Mouse (Mus musculus): ENCODE measurements around the gene Myadml2.

The Myadml2 gene

GRCm38 (mm10) chr11:120661076-120661460 lies 13.1 kb upstream of the Myadml2 start, which contains the start of gene Notum:
Notum (minus strand) TSS chr11:120661175.
- DNase-seq (ENCODE audit: low read depth in 1 of 2, low spot score in 2 of 2): no peak

- no peak for DNase-seq (ENCODE audit: low read depth in 1 of 2, low spot score in 2 of 2)
Observed at GRCm38 (mm10) chr11:120660301-120661075, 12.5 kb upstream of the Myadml2 start.

- no peak for DNase-seq (ENCODE audit: low read depth in 1 of 2, low spot score in 2 of 2)
Observed at GRCm38 (mm10) chr11:120659509-120660300, 11.7 kb upstream of the Myadml2 start.

- peak in 1 of 2 experiments; percentile 47 for DNase-seq (ENCODE audit: low read depth in 1 of 2, low spot score in 2 of 2)
Observed at GRCm38 (mm10) chr11:120658876-120659410, 11.0 kb upstream of the Myadml2 start.

GRCm38 (mm10) chr11:120657301-120657700 lies 9.3 kb upstream of the Myadml2 start:
- DNase-seq (ENCODE audit: low read depth in 1 of 2, low spot score in 2 of 2): no peak

GRCm38 (mm10) chr11:120654741-120655140 lies 6.8 kb upstream of the Myadml2 start:
- DNase-seq (ENCODE audit: low read depth in 1 of 2, low spot score in 2 of 2): no peak

GRCm38 (mm10) chr11:120651872-120652271 lies 3.9 kb upstream of the Myadml2 start:
- no peak for DNase-seq (ENCODE audit: low read depth in 1 of 2, low spot score in 2 of 2)

- DNase-seq (ENCODE audit: low read depth in 1 of 2, low spot score in 2 of 2): no peak
Observed at GRCm38 (mm10) chr11:120647047-120647830, 719 bp downstream of the Myadml2 start.

GRCm38 (mm10) chr11:120643601-120643987 lies 4.4 kb downstream of the Myadml2 start, which contains the start of gene Pycr1:
Pycr1 (minus strand) TSS chr11:120643769.
- DNase-seq (ENCODE audit: low read depth in 1 of 2, low spot score in 2 of 2): peak; percentile 67 to 78

GRCm38 (mm10) chr11:120642939-120643600 lies 4.9 kb downstream of the Myadml2 start:
- DNase-seq (ENCODE audit: low read depth in 1 of 2, low spot score in 2 of 2): no peak

GRCm38 (mm10) chr11:120641869-120642268 lies 6.1 kb downstream of the Myadml2 start:
- DNase-seq (ENCODE audit: low read depth in 1 of 2, low spot score in 2 of 2): no peak

- DNase-seq (ENCODE audit: low read depth in 1 of 2, low spot score in 2 of 2): no peak
Observed at GRCm38 (mm10) chr11:120641255-120641654, 6.7 kb downstream of the Myadml2 start.

- DNase-seq (ENCODE audit: low read depth in 1 of 2, low spot score in 2 of 2): no peak
Observed at GRCm38 (mm10) chr11:120634810-120635209, 13.1 kb downstream of the Myadml2 start.

- peak; percentile 75 to 85 for DNase-seq (ENCODE audit: low read depth in 1 of 2, low spot score in 2 of 2)
Observed at GRCm38 (mm10) chr11:120633520-120634343, 14.2 kb downstream of the Myadml2 start, which contains the start of gene Mafg. Mafg (minus strand) TSS chr11:120633600.

- DNase-seq (ENCODE audit: low read depth in 1 of 2, low spot score in 2 of 2): peak; percentile 63 to 72
Observed at GRCm38 (mm10) chr11:120632559-120633519, 15.1 kb downstream of the Myadml2 start.

- DNase-seq (ENCODE audit: low read depth in 1 of 2, low spot score in 2 of 2): no peak
Observed at GRCm38 (mm10) chr11:120631726-120632448, 16.1 kb downstream of the Myadml2 start.

- no peak for DNase-seq (ENCODE audit: low read depth in 1 of 2, low spot score in 2 of 2)
Observed at GRCm38 (mm10) chr11:120630881-120631725, 16.9 kb downstream of the Myadml2 start.
